Mouse (Mus musculus) lung, postnatal 36 days (tissue): ENCODE results near the gene Gm49369.
A peak's percentile ranks its signal among the peaks of the same experiment; 100 is the strongest.
"Not testable (repeated sequence)": the region's sequence is repeated elsewhere in the genome, so short reads cannot be mapped to it uniquely, and the experiment has no call there.

ENCODE experiments used
- DNase-seq: peaks from one replicate; pipeline ENCODE4 v3.0.0; 2022; ENCODE audit warnings: mixed read lengths

The Gm49369 gene

GRCm38 (mm10) chr7:142371768-142372661 lies 10.5 kb downstream of the Gm49369 start:
- DNase-seq: peak; percentile 38

- DNase-seq: peak; percentile 55
Observed at GRCm38 (mm10) chr7:142371398-142371767, 11.1 kb downstream of the Gm49369 start.

DNA sequence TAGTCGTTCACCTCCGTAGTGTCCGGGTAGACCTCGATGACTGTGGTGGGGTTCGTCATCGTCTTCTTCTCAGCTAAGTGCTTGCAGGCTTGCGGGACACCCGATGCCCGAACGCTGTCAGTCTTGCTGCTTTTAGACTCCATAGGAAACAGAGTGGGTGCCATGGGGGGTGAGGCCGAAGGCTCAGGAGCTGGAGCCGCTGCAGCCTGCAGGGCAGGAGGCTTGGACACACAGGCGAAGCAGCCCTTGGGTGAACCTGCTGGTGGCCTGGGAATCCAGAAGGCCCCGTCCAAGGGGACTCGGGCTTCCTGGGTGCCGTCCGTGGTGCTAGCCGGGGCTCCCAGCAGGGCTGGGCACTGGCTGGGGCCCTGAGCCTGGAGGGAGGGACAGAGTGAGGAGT lies 11.5 kb downstream of the Gm49369 start:
- no peak for DNase-seq

- peak; percentile 80 for DNase-seq
Observed at GRCm38 (mm10) chr7:142369820-142370219, 12.6 kb downstream of the Gm49369 start.

DNA sequence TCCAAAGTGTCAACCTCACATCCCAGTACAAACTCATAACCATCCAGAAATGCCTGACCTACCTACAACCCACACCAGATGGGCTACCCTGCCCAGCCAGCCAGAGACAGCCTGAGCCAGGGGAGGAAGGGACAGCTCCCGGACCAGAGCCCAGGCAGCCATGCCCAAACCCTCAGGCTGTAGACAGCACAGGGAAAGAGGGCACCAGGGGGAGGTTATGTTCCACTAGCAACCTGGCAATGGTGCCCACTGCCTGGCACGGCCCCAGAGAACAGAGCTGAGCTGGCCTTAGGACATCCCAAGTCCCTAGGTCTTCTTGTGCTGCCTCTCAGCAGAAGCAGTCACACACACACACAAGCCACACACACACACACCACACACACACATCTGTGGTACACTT lies 13.6 kb downstream of the Gm49369 start:
- peak; percentile 26 for DNase-seq

DNA sequence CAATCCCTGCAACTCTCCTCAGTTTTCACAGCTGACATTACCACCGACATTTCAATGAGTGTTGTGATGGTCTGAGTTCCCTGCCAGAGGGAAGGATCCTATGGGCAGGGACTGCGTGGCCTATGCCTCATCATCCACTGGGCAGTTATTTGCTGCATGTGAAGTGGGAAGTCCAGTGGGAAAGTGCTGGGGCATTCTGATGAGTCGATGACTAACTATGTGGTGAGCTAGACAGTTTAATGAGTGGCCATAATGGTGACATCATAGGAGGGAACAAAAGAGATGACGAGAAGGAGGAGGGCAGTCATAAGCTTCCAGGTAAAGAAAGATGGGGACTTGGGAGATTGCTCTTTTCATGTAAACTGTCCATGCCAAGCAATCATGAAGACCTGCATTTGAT lies 19.4 kb downstream of the Gm49369 start:
- DNase-seq: no peak

GRCm38 (mm10) chr7:142360743-142361142 lies 21.7 kb downstream of the Gm49369 start:
- no peak for DNase-seq

GRCm38 (mm10) chr7:142359129-142359528 lies 23.3 kb downstream of the Gm49369 start:
- DNase-seq: no peak

GRCm38 (mm10) chr7:142357566-142357965 lies 24.9 kb downstream of the Gm49369 start:
- DNase-seq: no peak

DNA sequence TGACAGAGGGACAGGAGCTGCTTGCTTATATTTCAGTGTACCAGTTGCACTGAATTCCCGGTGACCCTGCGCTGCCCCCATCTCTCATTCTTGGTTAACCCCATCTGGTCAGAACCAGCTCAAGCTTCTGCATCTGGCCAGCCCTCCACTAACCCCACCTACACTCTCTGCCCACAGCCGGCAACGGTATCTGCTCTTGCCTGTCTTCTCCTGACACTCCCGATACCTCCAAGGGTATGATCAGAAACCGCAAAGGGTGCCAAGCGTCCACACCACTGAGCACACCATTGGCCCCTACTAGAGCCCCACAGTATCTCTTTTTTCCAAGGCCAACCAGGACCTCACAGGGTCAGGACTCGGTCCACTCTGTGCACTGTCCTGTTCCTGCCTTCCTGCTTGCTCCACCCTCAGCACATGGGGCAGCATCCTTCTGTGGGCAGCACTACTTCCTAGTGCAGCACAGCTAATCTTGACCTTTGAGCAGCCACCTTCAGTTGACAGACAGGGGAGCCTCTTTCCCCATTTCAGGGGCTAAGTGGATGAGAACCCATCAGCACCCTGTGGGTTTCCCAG lies 27.7 kb downstream of the Gm49369 start:
- no peak for DNase-seq

- DNase-seq: peak; percentile 65
Observed at GRCm38 (mm10) chr7:142353854-142354253, 28.6 kb downstream of the Gm49369 start.

- DNase-seq: no peak
Observed at GRCm38 (mm10) chr7:142351569-142351968, 30.9 kb downstream of the Gm49369 start.

- DNase-seq: peak; percentile 54
Observed at GRCm38 (mm10) chr7:142349308-142349961, 33.0 kb downstream of the Gm49369 start.

DNA sequence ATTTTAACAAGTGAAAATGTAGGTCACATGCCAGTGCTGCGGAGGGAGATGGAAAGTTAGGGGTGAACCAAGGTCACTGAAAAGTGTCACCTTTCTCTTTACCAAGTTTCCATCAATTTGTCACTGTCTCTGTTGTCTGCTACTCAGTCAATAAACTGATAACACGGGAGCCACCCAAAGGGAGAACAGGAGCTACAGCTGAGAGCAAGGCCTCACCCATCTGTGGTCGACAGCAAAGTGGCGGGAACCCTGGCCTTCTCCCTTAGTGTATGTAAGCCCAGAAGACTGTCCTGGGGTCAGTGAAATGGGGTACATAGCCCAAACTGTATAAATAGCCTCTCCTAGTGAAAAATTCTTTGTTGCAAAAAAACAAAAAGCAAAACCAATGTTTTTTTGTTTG lies 34.9 kb downstream of the Gm49369 start:
- DNase-seq: no peak

GRCm38 (mm10) chr7:142342247-142342640 lies 40.2 kb downstream of the Gm49369 start:
- peak; percentile 24 for DNase-seq

DNA sequence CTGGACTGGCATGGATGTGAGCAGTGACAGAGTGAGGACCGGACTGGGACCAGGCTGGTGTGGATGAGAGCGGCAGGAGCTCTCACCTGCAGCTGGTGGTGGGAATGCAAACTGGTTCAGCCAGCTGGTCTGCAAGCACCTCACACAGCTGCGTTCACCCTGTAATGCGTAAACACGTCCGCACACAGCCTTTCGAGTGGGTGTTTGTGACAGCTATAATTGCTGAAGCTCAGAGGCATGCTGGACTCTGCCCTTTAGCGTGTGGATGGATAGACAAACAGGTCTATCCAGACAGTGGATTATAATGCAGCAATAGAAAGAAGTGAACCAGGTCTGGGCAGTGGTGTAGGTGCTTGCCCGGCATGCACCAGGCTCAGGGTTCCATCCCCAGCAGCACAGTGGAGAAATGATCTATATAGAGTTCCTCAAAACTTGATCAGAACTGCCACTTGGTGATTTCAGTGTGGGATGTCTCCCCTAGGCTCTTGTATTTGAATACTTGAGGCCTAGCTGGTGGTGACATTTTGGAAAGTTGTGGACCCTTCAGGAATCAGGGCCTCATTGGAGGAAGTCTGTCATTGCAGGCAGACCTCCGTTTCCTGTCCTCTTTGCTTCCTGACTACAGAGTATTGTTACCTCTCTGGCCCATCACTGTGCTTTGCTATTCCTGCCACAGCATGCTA lies 40.8 kb downstream of the Gm49369 start:
- DNase-seq: no peak

DNA sequence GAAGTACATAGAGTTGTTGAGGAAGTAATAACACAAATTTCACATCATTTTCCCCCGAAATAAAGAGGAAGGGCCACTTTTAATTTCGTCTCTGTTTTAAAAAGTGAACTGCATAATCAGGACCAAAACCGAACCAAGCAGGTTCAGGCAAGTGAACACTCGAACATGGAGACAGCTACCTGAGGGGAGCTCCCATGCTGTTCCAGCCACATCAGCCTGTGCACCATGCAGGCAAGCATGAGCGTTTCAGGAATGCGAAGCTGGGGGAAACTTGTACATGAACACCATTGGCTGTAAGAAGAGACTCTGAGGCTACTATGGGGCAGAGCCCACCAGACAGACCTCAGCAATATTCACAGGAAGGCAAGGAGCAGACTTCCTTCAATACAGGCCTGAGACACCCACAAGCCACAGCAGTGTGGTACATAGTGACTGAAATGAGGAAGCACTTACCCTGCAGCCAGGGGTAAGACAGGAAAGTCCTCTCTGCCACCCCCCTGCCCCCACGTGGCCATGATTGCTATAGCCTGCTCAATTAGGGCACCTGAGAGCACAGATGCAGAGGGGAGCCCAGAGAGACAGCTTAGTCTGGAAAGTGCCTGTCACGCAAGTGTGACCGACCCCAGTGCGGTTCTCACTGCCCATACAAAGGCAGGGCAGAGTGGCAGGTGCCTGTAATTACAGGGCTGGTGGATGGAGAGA lies 42.0 kb downstream of the Gm49369 start:
- peak; percentile 68 for DNase-seq

DNA sequence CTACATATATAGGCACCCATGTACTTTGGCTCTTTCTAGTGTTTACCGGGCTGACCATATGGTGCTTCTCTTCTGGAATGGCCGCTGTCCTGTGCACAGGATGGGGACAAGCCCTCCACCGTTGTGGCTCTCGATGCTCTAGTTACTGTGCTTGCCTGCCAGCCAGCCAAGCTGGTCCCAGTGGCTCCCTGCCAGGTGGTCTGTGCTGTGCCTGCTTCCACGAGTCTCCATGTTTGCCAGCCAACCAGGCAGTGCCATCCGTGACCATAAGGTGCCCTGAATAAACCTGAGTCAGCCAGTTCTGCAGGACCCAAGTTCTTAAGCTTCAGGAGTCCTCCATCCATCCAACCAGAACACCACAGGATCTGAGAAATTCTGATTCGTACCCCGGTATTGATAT lies 47.3 kb downstream of the Gm49369 start:
- no peak for DNase-seq

DNA sequence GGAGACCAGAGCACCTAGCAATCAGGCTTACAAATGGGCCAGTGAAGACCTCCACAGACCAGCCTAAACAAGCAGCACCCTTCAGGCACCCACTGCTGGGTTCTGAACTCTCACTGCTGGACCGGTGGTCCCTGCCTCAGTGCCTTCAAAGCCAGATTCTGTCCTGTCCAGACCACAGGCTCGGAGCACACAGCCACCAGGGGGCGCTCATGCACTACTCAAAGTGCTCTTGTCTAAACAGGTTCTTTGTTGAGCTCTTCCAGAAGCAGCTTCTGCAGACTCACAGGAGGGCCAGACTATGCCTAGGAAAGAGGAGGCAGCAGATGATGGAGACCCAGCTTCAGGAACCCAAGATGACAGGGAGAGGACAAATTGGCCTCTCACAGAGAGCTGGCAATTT lies 48.2 kb downstream of the Gm49369 start:
- peak; percentile 94 for DNase-seq

DNA sequence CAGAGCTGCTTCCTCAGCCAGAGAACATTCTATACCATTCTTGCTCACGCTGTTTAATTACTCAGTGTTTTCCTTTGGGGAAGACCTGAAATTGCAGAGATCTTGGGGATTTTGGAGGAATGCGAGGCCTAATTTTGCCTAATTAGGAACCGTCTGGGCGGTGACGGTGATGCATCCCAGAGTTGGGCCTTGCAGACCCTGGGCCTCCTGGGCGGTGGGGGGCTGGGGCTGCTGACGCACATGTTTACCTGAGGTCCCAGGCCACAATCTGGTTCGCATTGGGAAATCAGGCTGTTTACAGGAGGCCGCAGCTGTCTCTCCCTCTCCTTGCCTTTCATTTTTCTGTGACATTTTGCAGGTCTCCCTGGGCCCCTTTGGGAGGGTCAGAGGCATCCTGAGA lies 49.7 kb downstream of the Gm49369 start:
- not testable (repeated sequence) for DNase-seq

- DNase-seq: no peak
Observed at GRCm38 (mm10) chr7:142331281-142331680, 51.2 kb downstream of the Gm49369 start.

DNA sequence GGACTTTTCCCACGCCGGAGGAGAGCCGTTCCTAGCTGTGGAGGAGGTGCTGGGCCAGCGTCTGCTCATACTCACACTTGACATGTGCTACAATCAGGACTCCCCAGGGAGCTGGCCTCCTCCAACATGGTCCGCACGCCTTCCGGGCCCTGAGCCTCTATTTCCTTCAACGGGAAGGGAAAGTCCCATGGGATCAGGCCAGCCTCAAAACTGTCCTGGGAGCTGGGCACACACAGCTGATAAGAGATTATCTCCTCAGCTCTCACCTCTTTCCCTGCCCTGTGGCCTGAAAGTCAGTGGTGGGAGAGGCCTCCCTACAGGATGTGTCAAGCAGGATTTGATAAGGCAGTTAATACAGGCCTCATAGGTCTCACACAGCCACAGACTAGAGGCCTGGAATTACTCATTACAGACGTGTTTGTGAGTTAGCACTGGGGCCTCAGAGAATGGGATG lies 52.2 kb downstream of the Gm49369 start:
- DNase-seq: peak; percentile 52

DNA sequence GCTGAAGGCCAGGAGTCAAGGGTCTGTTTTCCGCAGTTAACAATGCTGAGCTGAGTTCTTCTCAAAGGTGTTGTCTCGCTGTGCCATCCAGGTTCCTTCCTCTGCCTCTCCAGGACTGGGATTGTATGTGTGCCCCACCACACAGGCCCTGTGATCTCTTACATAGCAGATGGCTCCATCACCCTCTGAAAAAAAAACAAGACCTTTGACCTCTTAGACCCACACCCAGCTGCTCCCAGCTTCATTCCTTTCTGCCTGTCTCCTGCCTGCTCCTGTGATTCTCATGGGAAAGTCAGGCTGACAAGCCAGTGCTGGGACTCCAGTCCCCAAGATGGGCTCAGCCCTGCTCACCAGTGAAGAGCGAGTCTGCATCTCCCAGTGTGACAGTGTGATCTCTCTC lies 54.0 kb downstream of the Gm49369 start:
- DNase-seq: no peak
